Mouse (Mus musculus): ENCODE measurements around the gene Tex45.

DNA sequence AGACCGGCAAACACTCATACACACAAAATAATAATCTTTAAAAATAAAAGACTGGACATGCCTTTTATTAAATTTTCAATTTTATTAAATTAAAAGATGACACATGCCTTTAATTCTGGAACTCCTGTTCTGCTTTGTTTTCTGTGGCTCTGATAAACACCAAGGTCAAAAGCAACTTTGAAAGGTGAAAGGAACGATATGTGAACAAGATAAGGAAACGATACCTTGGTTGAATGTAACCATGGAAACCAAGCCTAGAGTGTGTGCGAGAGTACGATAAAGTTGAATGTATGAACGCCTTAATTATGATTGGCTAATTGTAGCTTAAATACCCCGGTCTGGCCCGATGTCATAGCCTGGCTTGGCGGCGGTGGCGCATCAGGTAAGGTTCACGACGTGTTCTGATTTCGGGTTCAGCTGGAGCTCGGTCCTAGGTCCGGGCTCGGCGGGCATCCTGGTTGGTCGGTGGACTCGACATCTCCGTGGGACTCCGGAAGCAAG, 11.6 kb downstream of the Tex45 start:
- no peak for TF ChIP-seq UBTF (IDR thresholded peaks at IDR 0.05; ENCODE audit: low read depth, low read length)
- no peak for TF ChIP-seq POLR2AphosphoS2 (IDR thresholded peaks at IDR 0.05; ENCODE audit: low read depth, low read length)
- no peak for TF ChIP-seq EP300 (IDR thresholded peaks at IDR 0.05; ENCODE audit: low read length)
